Comparison of ENCODE assay signal across 8 mouse cellular contexts in genomic region chr8:84700941-84701911, GRCm38 (mm10). TPM values are rescaled to one million over a fixed set of nuclear protein-coding genes. Genes with fewer than 3 reads are reported as not detected.
A peak's percentile ranks its signal among the peaks of the same experiment; 100 is the strongest.
DNase-seq lines count a peak whose midpoint lies in the region; ATAC-seq lines count a peak whose summit lies in the region.

Gene Lyl1, plus strand, starts transcription at chr8:84701457.

- H3K27me3 ChIP-seq in megakaryocyte, embryonic 14.5 days (replicated peaks): no peaks in the 10 kb centered on the region
- peaks cover 28% of the 10 kb centered on the region for H3K27me3 ChIP-seq in stomach, embryonic 15.5 days (replicated peaks)

- peaks cover 73% of the 10 kb centered on the region for H3K36me3 ChIP-seq in megakaryocyte, embryonic 14.5 days (replicated peaks; ENCODE audit: low read length)
- H3K36me3 ChIP-seq in stomach, embryonic 15.5 days: peaks cover 28% of the 10 kb centered on the region

- H3K4me3 ChIP-seq in megakaryocyte, embryonic 14.5 days (replicated peaks): peak within 1 kb of the TSS; percentile 91
- H3K4me3 ChIP-seq in stomach, embryonic 15.5 days (replicated peaks): peak within 1 kb of the TSS; percentile 29

- peak within 1 kb of the TSS; percentile 72 for H3K27ac ChIP-seq in stomach, embryonic 15.5 days

- H3K9ac ChIP-seq in stomach, embryonic 15.5 days: no peak within 1 kb of the TSS

- intact Hi-C loops in heart, postnatal 14 days (cut with DNase I): loop anchor here (5.0 kb wide), 1 partner anchor 39 kb away; the partner anchor contains the start of gene Ier2

- H3K9me3 ChIP-seq in megakaryocyte, embryonic 14.5 days: no peaks in the 10 kb centered on the region
- H3K9me3 ChIP-seq in stomach, embryonic 15.5 days: no peaks in the 10 kb centered on the region

- peak; percentile 71 for ATAC-seq in erythroid progenitor cell, adult 5-6 weeks (replicated peaks; ENCODE audit: low FRiP score, poor library complexity, severe bottlenecking)
- ATAC-seq in stomach, embryonic 15.5 days (ENCODE audit: insufficient read depth, low FRiP score, low read depth): peak; percentile 82

- peaks cover 79% of the 10 kb centered on the region for H3K4me1 ChIP-seq in megakaryocyte, embryonic 14.5 days
- peaks cover 29% of the 10 kb centered on the region for H3K4me1 ChIP-seq in stomach, embryonic 15.5 days

- DNase-seq in cerebellum, postnatal 10 days: peak; percentile 49 to 56
- no peak for DNase-seq in cerebellum, adult 9-11 months
- peak; percentile 78 to 79 for DNase-seq in heart, postnatal 14 days
- DNase-seq in kidney, postnatal 36 days: peak; percentile 74 to 79
- DNase-seq in right cerebral cortex, postnatal 36 days (ENCODE audit: low spot score in 2 of 2): no peak

- H3K4me2 ChIP-seq in stomach, embryonic 15.5 days: peak within 1 kb of the TSS; percentile 54

- WGBS in stomach, embryonic 15.5 days: 15% methylated on average over 34 of the region's 34 CpGs

RNA-seq across cellular contexts. Expression of gene Lyl1, which starts in this region (rescaled TPM):
- 98.7 and 109 TPM in 2 replicates for total RNA-seq in erythroid progenitor cell, adult 5-6 weeks (2015; ENCODE audit: low replicate concordance)
- total RNA-seq in erythroid progenitor cell, adult 5-6 weeks (2017; ENCODE audit: low replicate concordance): 54.7 and 70.5 TPM in 2 replicates
- total RNA-seq in heart, postnatal 14 days (2021): 1 to 10 TPM; 5.8 to 6.7 TPM
- polyA plus RNA-seq in megakaryocyte, embryonic 14.5 days (2012; ENCODE audit: insufficient read depth, low replicate concordance): 347 and 510 TPM in 2 replicates
- 7.1 and 9.7 TPM in 2 replicates for polyA plus RNA-seq in stomach, embryonic 15.5 days (2015; fragmentation: Nextera tagmentation; extraction: Ambion mirVana)

Comparison
In these comparisons a context has a peak if more than half of its experiments do, and no peak if none do; other contexts are left out.
1. RNA of gene Lyl1 (total RNA-seq): 54.7 to 109 TPM in erythroid progenitor cell, adult 5-6 weeks; 5.8 to 6.7 TPM in heart, postnatal 14 days; every median in the first group is over 4 times any median in the second.
2. RNA of gene Lyl1 (polyA plus RNA-seq): 347 to 510 TPM in megakaryocyte, embryonic 14.5 days; 7.1 to 9.7 TPM in stomach, embryonic 15.5 days; every median in the first group is over 10 times any median in the second.
3. DNase-seq: peak in cerebellum, postnatal 10 days (2 of 2), heart, postnatal 14 days (2 of 2) and kidney, postnatal 36 days (2 of 2); none in cerebellum, adult 9-11 months (single experiment) and right cerebral cortex, postnatal 36 days (0 of 2).